In the genomic region with DNA sequence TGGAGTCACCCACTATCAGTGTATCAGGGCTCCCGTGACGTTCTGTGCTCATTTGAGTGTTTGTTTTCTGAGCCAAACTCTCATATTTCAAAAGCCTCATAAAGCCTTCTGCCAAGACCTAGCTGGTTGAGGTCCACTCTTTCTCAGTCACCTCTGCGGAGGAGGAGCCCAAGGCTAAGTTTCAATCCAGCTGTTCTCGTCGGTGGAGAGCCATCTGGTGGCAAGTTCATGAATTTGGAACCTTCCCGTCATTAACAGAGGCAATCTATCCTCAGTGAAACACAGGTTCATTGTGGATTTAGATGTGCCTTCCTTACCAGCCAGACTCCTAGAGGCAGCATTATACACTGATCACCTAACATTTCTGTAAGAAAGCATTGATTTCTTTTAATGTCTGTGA, we compare ENCODE assay signal across 8 mouse cellular contexts. TPM values are rescaled to one million over a fixed set of nuclear protein-coding genes. Genes with fewer than 3 reads are reported as not detected.
A peak's percentile ranks its signal among the peaks of the same experiment; 100 is the strongest.
DNase-seq lines count a peak whose midpoint lies in the region; ATAC-seq lines count a peak whose summit lies in the region.

No protein-coding gene starts in this region.

- H3K36me3 ChIP-seq in forebrain, embryonic 16.5 days (ENCODE audit: control insufficient read depth, insufficient read depth) = no peaks in the 10 kb centered on the region
- no peaks in the 10 kb centered on the region for H3K36me3 ChIP-seq in midbrain, embryonic 11.5 days (ENCODE audit: control insufficient read depth, insufficient read depth, low read length)

- WGBS in forebrain, embryonic 16.5 days = 20% methylated on average over 6 of the region's 6 CpGs
- 24% methylated on average over 6 of the region's 6 CpGs for WGBS in midbrain, embryonic 11.5 days

- H3K27ac ChIP-seq in forebrain, embryonic 16.5 days (ENCODE audit: low read length) = no peak overlapping the region
- H3K27ac ChIP-seq in midbrain, embryonic 11.5 days (ENCODE audit: low read depth, low read length) = no peak overlapping the region

- no peaks in the 10 kb centered on the region for H3K9me3 ChIP-seq in forebrain, embryonic 16.5 days (ENCODE audit: control insufficient read depth, low read length)
- H3K9me3 ChIP-seq in midbrain, embryonic 11.5 days (ENCODE audit: control insufficient read depth, low read length) = no peaks in the 10 kb centered on the region

- H3K9ac ChIP-seq in forebrain, embryonic 16.5 days (replicated peaks; ENCODE audit: low read depth, low read length) = no peak overlapping the region
- no peak overlapping the region for H3K9ac ChIP-seq in midbrain, embryonic 11.5 days (ENCODE audit: low read length)

- no peaks in the 10 kb centered on the region for H3K27me3 ChIP-seq in forebrain, embryonic 16.5 days (replicated peaks; ENCODE audit: control insufficient read depth, insufficient read depth, low read length)
- no peaks in the 10 kb centered on the region for H3K27me3 ChIP-seq in midbrain, embryonic 11.5 days (ENCODE audit: control insufficient read depth, insufficient read depth, low read length)

- ATAC-seq in forebrain, embryonic 16.5 days = peak; percentile 57
- ATAC-seq in midbrain, embryonic 11.5 days (ENCODE audit: low FRiP score) = peak; percentile 68

- H3K4me2 ChIP-seq in forebrain, embryonic 16.5 days (ENCODE audit: low read length) = no peak overlapping the region
- H3K4me2 ChIP-seq in midbrain, embryonic 11.5 days = no peak overlapping the region

- no peaks in the 10 kb centered on the region for H3K4me1 ChIP-seq in forebrain, embryonic 16.5 days (replicated peaks; ENCODE audit: control insufficient read depth, insufficient read depth, low read length)
- H3K4me1 ChIP-seq in midbrain, embryonic 11.5 days (ENCODE audit: control insufficient read depth, insufficient read depth, low read length) = no peaks in the 10 kb centered on the region

- DNase-seq in layer of hippocampus, postnatal 10 days (ENCODE audit: low spot score in 2 of 2) = peak; percentile 20 to 31
- DNase-seq in layer of hippocampus, adult 9-11 months = no peak
- peak; percentile 45 to 82 for DNase-seq in adrenal gland, adult (ENCODE audit: inconsistent age in 2 of 2, low spot score in 1 of 2)
- DNase-seq in kidney, postnatal 10 days = peak; percentile 70
- peak; percentile 84 for DNase-seq in midbrain, embryonic 11.5 days (ENCODE audit: low spot score, missing footprints)
- DNase-seq in gastrocnemius, adult 18-20 months (ENCODE audit: low spot score) = no peak
- no peak for DNase-seq in right cerebral cortex, postnatal 36 days (ENCODE audit: low spot score in 2 of 2)

- no peak overlapping the region for H3K4me3 ChIP-seq in forebrain, embryonic 16.5 days (replicated peaks; ENCODE audit: low read length)
- H3K4me3 ChIP-seq in midbrain, embryonic 11.5 days (ENCODE audit: low read depth, low read length) = no peak overlapping the region

RNA-seq across cellular contexts. Expression of a gene that starts 47.2 kb away (rescaled TPM):
- total RNA-seq in layer of hippocampus, postnatal 10 days (2021) = 10 to 100 TPM; 79.1 to 83.7 TPM
- polyA plus RNA-seq in forebrain, embryonic 16.5 days (2015; fragmentation: Nextera tagmentation; extraction: Ambion mirVana) = 3.8 and 5.2 TPM in 2 replicates
- polyA plus RNA-seq in midbrain, embryonic 11.5 days (2014; fragmentation: Nextera tagmentation; extraction: Ambion mirVana) = 2.6 and 3.2 TPM in 2 replicates
- under 1 TPM; 0.36 to 0.41 TPM for total RNA-seq in gastrocnemius, adult 18-20 months (2021)

Comparison
In these comparisons a context has a peak if more than half of its experiments do, and no peak if none do; other contexts are left out.
1. DNase-seq: peak in layer of hippocampus, postnatal 10 days (2 of 2), adrenal gland, adult (2 of 2), kidney, postnatal 10 days (single experiment) and midbrain, embryonic 11.5 days (single experiment); none in layer of hippocampus, adult 9-11 months (single experiment), gastrocnemius, adult 18-20 months (single experiment) and right cerebral cortex, postnatal 36 days (0 of 2).
2. RNA of a gene that starts 47.2 kb away (total RNA-seq): 79.1 to 83.7 TPM in layer of hippocampus, postnatal 10 days; 0.36 to 0.41 TPM in gastrocnemius, adult 18-20 months; every median in the first group is over 10 times any median in the second.